Mouse (Mus musculus): ENCODE measurements around the gene Gabrr2.

Gene Gabrr2

DNA sequence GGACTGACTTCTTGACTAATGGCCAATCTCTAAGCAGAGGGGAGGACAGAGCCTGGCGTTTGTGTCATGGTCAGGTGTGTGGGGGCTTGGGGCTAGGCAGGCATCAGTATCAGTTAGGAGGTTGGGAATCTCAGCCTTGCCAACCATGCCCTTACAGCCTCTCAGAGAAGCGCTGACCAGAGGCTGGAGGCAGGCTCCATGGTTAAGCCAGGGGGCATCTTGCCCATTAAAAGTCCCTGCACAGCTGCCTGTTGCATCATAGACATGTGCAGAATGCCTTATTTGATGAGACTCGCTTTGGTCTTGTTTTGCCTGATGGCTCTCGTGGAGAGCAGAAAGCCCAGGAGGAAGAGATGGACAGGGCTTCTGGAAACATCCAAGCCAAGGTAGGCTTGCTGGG, at the start of gene Gabrr2:
Gene Gabrr2, plus strand, starts transcription at position 19 of the 400 bp plus-strand sequence.
- peaks cover 12% of the 10 kb centered on the region for H3K4me1 ChIP-seq (replicated peaks; ENCODE audit: low read depth, low read length)
- no peaks in the 10 kb centered on the region for H3K9me3 ChIP-seq (ENCODE audit: low read length)
- peaks cover 18% of the 10 kb centered on the region for H3K27me3 ChIP-seq (ENCODE audit: insufficient read depth, low read length)

GRCm38 (mm10) chr4:33018361-33018999, 44.3 kb upstream of the Gabrr2 start:
- Histone ChIP-seq H3K9me3 (ENCODE audit: low read length) (no peaks in the 10 kb centered on the region), H3K36me3 (ENCODE audit: insufficient read depth, low read length) (peaks cover 38% of the 10 kb centered on the region), H3K27me3 (ENCODE audit: insufficient read depth, low read length) (no peaks in the 10 kb centered on the region), H3K4me3 (replicated peaks; ENCODE audit: low read length) (no peak overlapping the region), H3K4me1 (replicated peaks; ENCODE audit: low read depth, low read length) (no peaks in the 10 kb centered on the region)
- TF ChIP-seq CTCF (conservative IDR thresholded peaks at IDR 0.05; ENCODE audit: low read length) = peak; percentile 85
- no peak for TF ChIP-seq POU5F1 (IDR thresholded peaks at IDR 0.05; ENCODE audit: borderline replicate concordance, low read length)
- no peak for TF ChIP-seq NANOG (IDR thresholded peaks at IDR 0.05; ENCODE audit: borderline replicate concordance, low read length)

More for the DNA sequence above, at the start of gene Gabrr2:
- TF ChIP-seq POU5F1 (IDR thresholded peaks at IDR 0.05; ENCODE audit: borderline replicate concordance, low read length) (no peak), NANOG (IDR thresholded peaks at IDR 0.05; ENCODE audit: borderline replicate concordance, low read length) (no peak), CTCF (conservative IDR thresholded peaks at IDR 0.05; ENCODE audit: low read length) (no peak)
- Histone ChIP-seq H3K4me3 (replicated peaks; ENCODE audit: low read length) (no peak within 1 kb of the TSS), H3K36me3 (ENCODE audit: insufficient read depth, low read length) (no peaks in the 10 kb centered on the region)

DNA sequence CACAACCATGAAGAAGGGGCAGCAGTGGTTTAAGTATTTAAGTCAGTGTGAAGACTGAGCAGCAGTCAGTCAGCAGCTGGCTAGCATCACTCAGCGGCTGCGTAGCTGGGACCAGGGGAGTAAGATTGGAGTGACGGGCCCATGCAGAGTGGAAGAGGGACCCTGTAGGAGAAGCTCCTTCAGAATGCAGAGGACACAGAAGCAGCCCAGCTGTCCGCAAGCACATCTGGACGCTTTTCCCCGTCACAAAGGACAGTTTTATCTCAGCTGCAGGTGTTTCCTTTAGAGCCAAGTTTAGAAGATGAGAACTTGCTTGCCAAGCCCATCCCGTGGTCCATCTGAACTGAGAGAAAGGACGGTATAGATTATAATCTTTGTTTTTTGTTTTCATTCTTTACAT, 38.4 kb upstream of the Gabrr2 start:
- Histone ChIP-seq H3K4me3 (replicated peaks; ENCODE audit: low read length) (no peak overlapping the region), H3K36me3 (ENCODE audit: insufficient read depth, low read length) (peaks cover 17% of the 10 kb centered on the region; the same call in 1 of the 2 replicates), H3K27me3 (ENCODE audit: insufficient read depth, low read length) (peaks cover 21% of the 10 kb centered on the region), H3K4me1 (replicated peaks; ENCODE audit: low read depth, low read length) (no peaks in the 10 kb centered on the region), H3K9me3 (ENCODE audit: low read length) (no peaks in the 10 kb centered on the region)
- TF ChIP-seq CTCF (conservative IDR thresholded peaks at IDR 0.05; ENCODE audit: low read length) (no peak), POU5F1 (IDR thresholded peaks at IDR 0.05; ENCODE audit: borderline replicate concordance, low read length) (no peak), NANOG (IDR thresholded peaks at IDR 0.05; ENCODE audit: borderline replicate concordance, low read length) (no peak)

GRCm38 (mm10) chr4:33029104-33029503, 33.7 kb upstream of the Gabrr2 start:
- Histone ChIP-seq H3K4me1 (replicated peaks; ENCODE audit: low read depth, low read length) (peaks cover 12% of the 10 kb centered on the region), H3K27me3 (ENCODE audit: insufficient read depth, low read length) (peaks cover 56% of the 10 kb centered on the region), H3K9me3 (ENCODE audit: low read length) (no peaks in the 10 kb centered on the region), H3K4me3 (replicated peaks; ENCODE audit: low read length) (no peak overlapping the region), H3K36me3 (ENCODE audit: insufficient read depth, low read length) (no peaks in the 10 kb centered on the region)
- TF ChIP-seq NANOG (IDR thresholded peaks at IDR 0.05; ENCODE audit: borderline replicate concordance, low read length) = no peak
- no peak for TF ChIP-seq POU5F1 (IDR thresholded peaks at IDR 0.05; ENCODE audit: borderline replicate concordance, low read length)
- TF ChIP-seq CTCF (conservative IDR thresholded peaks at IDR 0.05; ENCODE audit: low read length) = no peak

- TF ChIP-seq CTCF (conservative IDR thresholded peaks at IDR 0.05; ENCODE audit: low read length) = no peak
- no peak for TF ChIP-seq NANOG (IDR thresholded peaks at IDR 0.05; ENCODE audit: borderline replicate concordance, low read length)
- TF ChIP-seq POU5F1 (IDR thresholded peaks at IDR 0.05; ENCODE audit: borderline replicate concordance, low read length) = no peak
- Histone ChIP-seq H3K4me1 (replicated peaks; ENCODE audit: low read depth, low read length) (peaks cover 12% of the 10 kb centered on the region), H3K4me3 (replicated peaks; ENCODE audit: low read length) (peak overlapping the region; percentile 85), H3K27me3 (ENCODE audit: insufficient read depth, low read length) (peaks cover 58% of the 10 kb centered on the region), H3K36me3 (ENCODE audit: insufficient read depth, low read length) (no peaks in the 10 kb centered on the region), H3K9me3 (ENCODE audit: low read length) (peaks cover 2% of the 10 kb centered on the region; the same call in 1 of the 2 replicates)
Observed at GRCm38 (mm10) chr4:33030264-33031194, 32.3 kb upstream of the Gabrr2 start.

DNA sequence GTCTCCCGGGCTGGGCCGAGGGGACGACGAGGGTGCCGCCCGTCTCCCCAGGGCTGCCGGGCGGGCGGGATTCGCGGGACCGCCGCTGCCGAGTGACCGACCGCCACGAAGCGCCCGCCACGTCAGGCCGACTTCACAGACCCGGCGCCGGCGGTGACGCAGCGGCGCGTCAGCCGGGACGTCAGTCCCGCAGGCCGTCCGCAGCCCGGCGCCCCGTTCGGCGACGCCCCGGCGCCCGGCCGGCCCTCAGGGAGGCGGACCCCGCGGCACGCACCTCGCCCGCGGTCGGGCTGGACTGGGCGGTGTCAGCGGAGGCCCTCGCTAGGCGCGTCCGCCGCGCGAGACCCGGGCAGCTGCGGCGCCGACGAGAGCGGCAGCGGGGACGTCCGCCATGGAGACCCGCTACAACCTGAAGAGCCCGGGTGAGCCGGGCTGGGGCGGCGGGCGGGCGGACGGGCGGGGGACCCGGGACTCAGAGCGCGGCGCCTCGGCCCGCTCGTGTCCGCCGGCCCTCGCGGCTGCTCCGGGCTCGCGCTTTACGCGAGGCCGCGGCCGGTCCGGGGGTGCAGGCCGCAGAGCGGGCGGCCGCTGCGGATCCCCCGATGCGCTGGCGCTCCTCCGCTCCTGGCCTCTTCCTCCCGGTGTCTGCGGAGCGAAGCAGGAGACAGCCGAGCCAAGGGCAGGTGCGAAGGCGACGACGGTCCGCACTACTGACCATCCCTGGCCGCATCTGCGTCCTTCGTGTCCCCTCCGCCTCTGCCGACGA, 31.4 kb upstream of the Gabrr2 start, which contains the start of gene Ube2j1:
Gene Ube2j1, plus strand, starts transcription at position 222 of the 766 bp plus-strand sequence.
- Histone ChIP-seq H3K4me3 (replicated peaks; ENCODE audit: low read length) (peak within 1 kb of the TSS; percentile 85), H3K27me3 (ENCODE audit: insufficient read depth, low read length) (peaks cover 58% of the 10 kb centered on the region), H3K9me3 (ENCODE audit: low read length) (peaks cover 4% of the 10 kb centered on the region; the same call in 1 of the 2 replicates), H3K36me3 (ENCODE audit: insufficient read depth, low read length) (no peaks in the 10 kb centered on the region), H3K4me1 (replicated peaks; ENCODE audit: low read depth, low read length) (peaks cover 12% of the 10 kb centered on the region)
- TF ChIP-seq POU5F1 (IDR thresholded peaks at IDR 0.05; ENCODE audit: borderline replicate concordance, low read length) = no peak

GRCm38 (mm10) chr4:33032045-33032444, 30.8 kb upstream of the Gabrr2 start:
- no peak for TF ChIP-seq CTCF (conservative IDR thresholded peaks at IDR 0.05; ENCODE audit: low read length)
- Histone ChIP-seq H3K27me3 (ENCODE audit: insufficient read depth, low read length) (peaks cover 58% of the 10 kb centered on the region), H3K9me3 (ENCODE audit: low read length) (peaks cover 4% of the 10 kb centered on the region; the same call in 1 of the 2 replicates), H3K4me1 (replicated peaks; ENCODE audit: low read depth, low read length) (peaks cover 12% of the 10 kb centered on the region), H3K4me3 (replicated peaks; ENCODE audit: low read length) (peak overlapping the region; percentile 85), H3K36me3 (ENCODE audit: insufficient read depth, low read length) (no peaks in the 10 kb centered on the region)

GRCm38 (mm10) chr4:33033515-33033914, 29.3 kb upstream of the Gabrr2 start:
- Histone ChIP-seq H3K27me3 (ENCODE audit: insufficient read depth, low read length) (peaks cover 47% of the 10 kb centered on the region), H3K4me3 (replicated peaks; ENCODE audit: low read length) (no peak overlapping the region), H3K4me1 (replicated peaks; ENCODE audit: low read depth, low read length) (peaks cover 12% of the 10 kb centered on the region), H3K36me3 (ENCODE audit: insufficient read depth, low read length) (no peaks in the 10 kb centered on the region), H3K9me3 (ENCODE audit: low read length) (peaks cover 4% of the 10 kb centered on the region; the same call in 1 of the 2 replicates)
- TF ChIP-seq NANOG (IDR thresholded peaks at IDR 0.05; ENCODE audit: borderline replicate concordance, low read length) (no peak), CTCF (conservative IDR thresholded peaks at IDR 0.05; ENCODE audit: low read length) (no peak), POU5F1 (IDR thresholded peaks at IDR 0.05; ENCODE audit: borderline replicate concordance, low read length) (no peak)

Data from E14TG2a.4 (cell line).